Mouse (Mus musculus): ENCODE measurements around the gene Myl10. TPM values are rescaled to one million over a fixed set of nuclear protein-coding genes. Genes with fewer than 3 reads are reported as not detected.
A peak's percentile ranks its signal among the peaks of the same experiment; 100 is the strongest.
"Not testable (repeated sequence)": the region's sequence is repeated elsewhere in the genome, so short reads cannot be mapped to it uniquely, and the experiment has no call there.

The Myl10 gene
- not detected in 2 replicates for polyA plus RNA-seq (2012; rRNA removed)

GRCm38 (mm10) chr5:136692784-136693183 is at the start of gene Myl10:
Myl10 (plus strand) TSS chr5:136693146.
- DNase-seq (ENCODE audit: low spot score): no peak

GRCm38 (mm10) chr5:136646731-136647328 is 46.1 kb upstream of the Myl10 start:
- DNase-seq (ENCODE audit: low spot score): no peak

- DNase-seq (ENCODE audit: low spot score): no peak
Measured at GRCm38 (mm10) chr5:136649071-136649470, 43.9 kb upstream of the Myl10 start.

- DNase-seq (ENCODE audit: low spot score): no peak
Measured at GRCm38 (mm10) chr5:136649655-136650054, 43.3 kb upstream of the Myl10 start.

GRCm38 (mm10) chr5:136654481-136654880 is 38.5 kb upstream of the Myl10 start:
- no peak for DNase-seq (ENCODE audit: low spot score)

GRCm38 (mm10) chr5:136656830-136657395 is 36.0 kb upstream of the Myl10 start:
- no peak for DNase-seq (ENCODE audit: low spot score)

- not testable (repeated sequence) for DNase-seq (ENCODE audit: low spot score)
Measured at GRCm38 (mm10) chr5:136660721-136661120, 32.2 kb upstream of the Myl10 start.

- DNase-seq (ENCODE audit: low spot score): no peak
Measured at GRCm38 (mm10) chr5:136662281-136662680, 30.7 kb upstream of the Myl10 start.

GRCm38 (mm10) chr5:136662822-136663221 is 30.1 kb upstream of the Myl10 start:
- no peak for DNase-seq (ENCODE audit: low spot score)

GRCm38 (mm10) chr5:136664497-136664896 is 28.4 kb upstream of the Myl10 start:
- DNase-seq (ENCODE audit: low spot score): peak; percentile 63

- no peak for DNase-seq (ENCODE audit: low spot score)
Measured at GRCm38 (mm10) chr5:136676315-136677030, 16.5 kb upstream of the Myl10 start.

GRCm38 (mm10) chr5:136678840-136679348 is 14.1 kb upstream of the Myl10 start:
- DNase-seq (ENCODE audit: low spot score): no peak

- DNase-seq (ENCODE audit: low spot score): no peak
Measured at GRCm38 (mm10) chr5:136686349-136686748, 6.6 kb upstream of the Myl10 start.

GRCm38 (mm10) chr5:136687561-136687960 is 5.4 kb upstream of the Myl10 start:
- no peak for DNase-seq (ENCODE audit: low spot score)

GRCm38 (mm10) chr5:136688841-136689240 is 4.1 kb upstream of the Myl10 start:
- no peak for DNase-seq (ENCODE audit: low spot score)

- DNase-seq (ENCODE audit: low spot score): no peak
Measured at GRCm38 (mm10) chr5:136691170-136691569, 1.8 kb upstream of the Myl10 start.

- no peak for DNase-seq (ENCODE audit: low spot score)
Measured at GRCm38 (mm10) chr5:136693418-136693817, 472 bp downstream of the Myl10 start.

GRCm38 (mm10) chr5:136694976-136695375 is 2.0 kb downstream of the Myl10 start:
- no peak for DNase-seq (ENCODE audit: low spot score)

- no peak for DNase-seq (ENCODE audit: low spot score)
Measured at GRCm38 (mm10) chr5:136696516-136696915, 3.6 kb downstream of the Myl10 start.

GRCm38 (mm10) chr5:136697618-136698017 is 4.7 kb downstream of the Myl10 start:
- no peak for DNase-seq (ENCODE audit: low spot score)

- no peak for DNase-seq (ENCODE audit: low spot score)
Measured at GRCm38 (mm10) chr5:136702159-136702725, 9.3 kb downstream of the Myl10 start.

GRCm38 (mm10) chr5:136703751-136704150 is 10.8 kb downstream of the Myl10 start:
- DNase-seq (ENCODE audit: low spot score): peak; percentile 46

- no peak for DNase-seq (ENCODE audit: low spot score)
Measured at GRCm38 (mm10) chr5:136704151-136704550, 11.2 kb downstream of the Myl10 start.
